Mouse (Mus musculus) c-Kit-positive CD71-negative TER-119-negative erythroid progenitor cells, embryonic 14.5 days (primary cell): ENCODE data around the gene Uchl1.

ENCODE experiments used
- DNase-seq: peaks from one replicate; pipeline ENCODE4 v3.0.0-alpha.2; 2013; ENCODE audit warnings: low read depth

Gene Uchl1

GRCm38 (mm10) chr5:66675983-66676382, at the start of gene Uchl1:
Uchl1 (plus strand) TSS chr5:66676091.
- peak; percentile 47 for DNase-seq

DNA sequence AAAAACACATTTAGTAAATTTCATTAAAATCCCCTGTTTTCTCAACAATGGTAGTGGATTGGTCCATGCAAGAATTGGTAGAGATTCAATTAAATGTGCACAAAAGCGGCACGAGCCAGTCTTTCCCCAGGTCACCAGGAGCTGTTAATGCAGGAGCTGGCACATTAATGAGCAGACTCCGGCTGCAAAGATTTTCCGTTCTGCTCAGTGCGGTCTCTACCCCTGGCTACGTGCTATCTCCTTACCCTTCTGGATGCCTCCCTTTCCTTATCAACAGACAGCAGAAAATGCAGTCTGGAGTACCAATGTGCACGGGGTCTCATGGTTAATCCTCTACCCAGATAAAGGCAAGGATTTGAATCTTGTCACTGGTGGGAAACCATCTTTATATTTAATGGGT, 48.1 kb upstream of the Uchl1 start:
- DNase-seq = no peak

- no peak for DNase-seq
Measured at GRCm38 (mm10) chr5:66635459-66636079, 40.3 kb upstream of the Uchl1 start.

GRCm38 (mm10) chr5:66642156-66642555, 33.7 kb upstream of the Uchl1 start:
- no peak for DNase-seq

- no peak for DNase-seq
Measured at GRCm38 (mm10) chr5:66643260-66643659, 32.6 kb upstream of the Uchl1 start.

DNA sequence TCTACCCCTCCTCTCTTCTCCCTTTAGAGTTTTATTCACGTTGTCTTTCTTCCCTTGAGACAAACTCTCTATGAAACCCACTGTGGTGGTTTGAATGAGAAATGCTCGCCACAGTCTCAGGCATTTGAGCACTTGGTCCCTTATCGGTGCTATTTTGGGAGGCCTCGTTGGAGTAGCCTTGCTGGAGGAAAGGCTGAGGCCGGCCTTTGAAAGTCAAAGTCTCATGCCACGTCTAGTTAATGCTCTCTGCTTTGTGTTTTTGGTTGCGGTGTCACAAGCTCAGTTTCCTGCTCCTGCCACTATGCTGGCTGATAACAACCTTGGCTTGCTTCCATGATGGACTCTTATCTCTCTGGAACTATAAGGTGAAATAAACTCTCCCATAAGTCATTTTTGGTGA, 28.4 kb upstream of the Uchl1 start:
- no peak for DNase-seq

GRCm38 (mm10) chr5:66654220-66654619, 21.7 kb upstream of the Uchl1 start:
- DNase-seq = no peak

DNA sequence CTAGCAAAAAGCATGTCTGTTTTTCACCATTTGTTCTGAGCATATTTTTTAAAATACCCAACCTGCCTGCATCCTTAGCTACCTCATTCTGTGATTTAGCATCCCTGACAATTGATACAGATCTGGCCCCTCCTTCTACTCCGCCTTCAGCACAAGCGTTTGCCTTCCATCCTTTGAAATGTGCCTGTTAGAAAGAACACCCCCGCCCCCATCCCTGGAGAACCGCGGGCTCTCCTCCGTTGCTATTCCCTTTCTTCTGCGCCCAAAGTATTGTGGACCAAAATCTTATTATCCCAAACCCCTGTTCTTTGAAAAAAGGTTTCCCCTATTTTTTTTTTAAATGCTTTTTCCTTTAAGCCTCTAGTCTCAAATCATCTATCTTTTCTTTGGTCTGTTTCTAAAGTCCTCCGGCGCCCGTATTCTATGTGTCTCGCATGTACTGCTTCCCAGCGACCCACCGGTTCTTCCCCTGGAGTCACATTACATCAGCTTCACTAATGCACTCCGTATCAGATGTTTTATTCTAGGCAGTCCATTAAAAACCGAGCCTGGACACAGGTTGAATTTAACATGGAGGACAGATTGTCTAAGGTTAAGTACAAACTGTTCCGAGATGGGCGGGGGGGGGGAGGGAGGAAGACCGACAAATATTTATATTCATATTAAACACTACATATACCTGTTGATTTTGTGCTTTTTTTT, 551 bp upstream of the Uchl1 start:
- DNase-seq = no peak

- DNase-seq = peak; percentile 7
Measured at GRCm38 (mm10) chr5:66676457-66677117, 696 bp downstream of the Uchl1 start.

GRCm38 (mm10) chr5:66677411-66678345, 1.8 kb downstream of the Uchl1 start:
- no peak for DNase-seq

DNA sequence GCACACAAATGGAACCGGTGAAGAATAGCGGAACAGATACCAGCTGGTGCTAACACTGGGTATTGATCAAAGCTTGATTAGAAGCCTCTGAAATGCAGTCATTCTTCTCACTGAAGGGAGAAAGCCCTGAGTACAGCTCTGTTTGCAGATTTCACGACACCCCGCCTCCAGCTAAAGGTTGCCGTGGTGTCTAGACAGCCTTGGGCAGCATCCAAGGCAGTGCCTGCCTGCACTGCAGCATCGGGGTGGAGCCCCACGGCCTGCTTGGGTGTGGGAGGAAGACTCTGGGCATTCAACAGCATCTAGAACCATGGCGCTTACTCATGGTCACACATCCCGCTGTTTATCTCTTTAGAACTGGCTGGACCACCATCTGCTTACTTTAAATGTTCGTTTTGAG, 3.3 kb downstream of the Uchl1 start:
- no peak for DNase-seq

DNA sequence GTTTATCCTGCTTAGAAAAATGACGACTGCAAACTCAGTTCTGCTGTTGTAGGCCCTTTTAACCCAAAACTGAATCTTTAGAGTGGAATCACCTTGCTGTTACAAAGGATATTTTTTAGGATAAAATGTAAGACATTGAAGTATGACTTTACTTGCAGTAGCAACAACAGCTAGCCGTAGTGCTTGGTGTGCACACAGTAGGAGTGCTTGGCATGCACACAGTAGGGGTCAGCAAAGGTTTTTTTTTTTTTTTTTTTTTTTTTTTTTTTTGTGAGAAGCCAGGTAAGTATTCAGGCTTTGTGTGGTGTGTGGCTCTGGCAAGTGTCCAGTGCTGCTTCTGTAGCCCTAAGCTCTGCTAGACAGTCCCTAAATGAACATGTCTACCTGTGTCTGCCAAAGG, 10.0 kb downstream of the Uchl1 start:
- no peak for DNase-seq

DNA sequence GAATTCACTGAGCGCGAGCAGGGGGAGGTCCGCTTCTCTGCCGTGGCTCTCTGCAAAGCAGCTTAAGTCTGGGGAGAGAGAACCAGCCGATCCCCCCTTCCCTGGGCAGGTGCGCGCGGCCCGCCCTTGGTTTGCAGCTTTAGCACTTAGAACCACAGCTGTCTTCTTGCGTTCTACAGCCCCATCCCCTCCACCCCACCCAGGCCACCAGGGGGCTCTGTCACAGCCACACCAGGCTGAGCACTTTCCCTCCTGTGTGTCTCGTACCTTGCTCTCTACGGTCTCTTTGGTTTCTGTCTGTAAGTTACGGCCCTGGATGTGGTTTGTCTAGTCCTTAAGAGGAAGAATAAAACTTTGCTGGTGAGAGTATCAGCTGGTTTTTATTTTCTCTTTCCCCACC, 11.0 kb downstream of the Uchl1 start:
- DNase-seq = no peak

GRCm38 (mm10) chr5:66687737-66688136, 11.8 kb downstream of the Uchl1 start:
- no peak for DNase-seq

- DNase-seq = no peak
Measured at GRCm38 (mm10) chr5:66688286-66688685, 12.4 kb downstream of the Uchl1 start.

- DNase-seq = no peak
Measured at GRCm38 (mm10) chr5:66689796-66690195, 13.9 kb downstream of the Uchl1 start.

DNA sequence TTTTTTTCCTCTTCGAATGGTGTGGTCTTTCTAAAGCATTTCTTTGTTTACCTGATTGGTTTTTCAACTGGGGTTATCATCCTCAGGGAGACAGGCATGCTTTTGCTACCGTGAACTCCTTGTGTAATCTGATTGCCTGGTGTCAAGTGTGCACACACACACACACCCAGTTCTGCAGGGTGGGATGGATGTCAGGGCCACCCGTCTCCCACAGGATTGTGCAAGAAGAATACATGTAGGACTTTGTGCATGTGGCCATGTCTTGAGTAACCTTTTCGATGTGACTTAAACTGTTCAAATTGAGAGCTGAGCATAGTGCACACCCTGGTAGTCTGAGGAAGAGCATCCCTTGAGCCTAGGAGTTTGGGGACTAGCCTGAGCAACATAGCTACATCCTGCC, 17.3 kb downstream of the Uchl1 start:
- no peak for DNase-seq

DNA sequence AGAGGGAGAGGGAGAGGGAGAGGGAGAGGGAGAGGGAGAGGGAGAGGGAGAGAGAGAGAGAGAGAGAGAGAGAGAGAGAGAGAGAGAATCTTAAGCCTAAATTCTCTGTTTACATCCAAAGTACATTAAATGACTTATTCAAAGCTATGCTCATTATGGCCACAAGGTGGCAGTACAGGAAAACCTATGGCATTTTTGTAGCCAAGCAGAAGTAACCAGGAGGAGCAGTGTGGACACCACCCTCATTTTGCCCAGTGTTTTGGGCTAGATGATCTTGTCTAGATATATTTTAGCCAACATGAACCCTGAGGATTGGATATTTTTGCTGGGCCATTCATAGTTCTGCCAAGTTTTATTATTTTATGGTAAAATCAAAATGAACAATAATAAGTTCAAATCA, 21.2 kb downstream of the Uchl1 start:
- peak; percentile 57 for DNase-seq

GRCm38 (mm10) chr5:66699911-66700310, 24.0 kb downstream of the Uchl1 start:
- no peak for DNase-seq

DNA sequence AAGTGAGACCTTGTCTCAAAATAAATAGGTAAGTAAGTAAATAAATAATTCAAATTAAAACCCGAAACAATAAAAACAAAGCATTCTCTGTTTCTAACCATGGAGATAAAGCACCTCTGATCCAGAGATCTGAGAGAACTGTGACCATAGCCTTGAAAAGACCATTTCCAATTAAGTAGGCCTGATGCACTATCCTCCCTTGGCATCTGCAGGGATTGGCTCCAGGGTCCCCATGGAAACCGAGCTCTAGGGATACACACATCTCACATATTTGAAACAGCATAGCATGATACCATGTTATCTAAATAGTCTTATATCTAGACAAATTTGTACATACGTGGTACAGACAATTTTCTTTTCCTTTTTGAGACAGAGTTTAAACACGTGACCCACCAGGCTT, 26.1 kb downstream of the Uchl1 start:
- DNase-seq = no peak

DNA sequence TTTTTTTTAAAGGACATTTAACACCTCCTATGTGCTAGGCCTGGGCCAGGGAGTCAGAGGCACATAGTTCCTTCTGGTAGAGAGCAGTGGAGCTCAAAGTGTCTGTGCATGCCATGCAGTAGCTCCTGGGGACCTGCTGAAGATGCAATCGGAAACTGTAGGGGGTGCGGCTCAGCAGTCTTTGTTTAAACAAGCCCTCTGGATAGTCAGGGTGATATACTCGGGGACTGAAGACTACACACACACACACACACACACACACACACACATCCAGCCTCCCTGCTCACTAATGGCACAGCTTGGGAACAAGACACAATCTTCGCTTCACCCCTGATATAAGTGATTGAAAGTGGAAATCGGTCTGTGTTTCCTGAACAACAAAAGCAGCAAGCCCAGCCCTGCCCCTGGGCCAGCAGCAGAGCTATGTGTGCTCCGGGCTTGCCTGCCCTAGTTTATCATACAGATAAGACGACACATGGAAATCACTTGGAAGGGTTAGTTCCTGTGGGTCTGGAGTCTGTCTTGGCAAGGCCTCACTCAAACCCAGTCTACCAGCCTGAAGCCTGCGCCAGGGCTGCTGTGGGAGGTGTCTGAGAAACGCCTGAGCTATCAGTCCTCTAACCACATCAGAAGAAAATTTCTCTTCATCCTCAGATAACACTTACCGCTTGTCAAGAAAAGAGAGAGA, 27.6 kb downstream of the Uchl1 start:
- no peak for DNase-seq

DNA sequence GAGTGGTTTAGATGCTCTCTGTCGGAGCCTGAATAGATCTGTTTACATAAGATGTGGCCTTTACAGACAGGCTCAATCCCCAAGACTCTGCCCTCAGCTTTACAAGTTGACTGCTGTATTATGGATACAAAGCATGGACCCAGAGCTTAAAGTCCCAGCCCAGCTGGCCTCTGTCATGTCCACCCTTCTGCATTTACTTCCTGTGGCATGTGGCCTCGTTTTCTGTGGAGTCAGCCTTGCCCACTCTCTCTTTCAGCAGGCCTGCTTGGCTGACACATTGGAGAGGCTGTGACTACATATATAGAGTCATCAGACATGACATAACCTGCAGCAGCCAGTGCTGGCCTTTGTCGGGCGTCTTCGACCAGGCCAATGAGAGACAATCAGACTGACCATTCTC, 32.0 kb downstream of the Uchl1 start:
- DNase-seq = no peak
